Mouse (Mus musculus): ENCODE measurements around the gene Galnt12. TPM values are rescaled to one million over a fixed set of nuclear protein-coding genes. Genes with fewer than 3 reads are reported as not detected.
A peak's percentile ranks its signal among the peaks of the same experiment; 100 is the strongest.

Galnt12 gene
- polyA plus RNA-seq, 1 experiment, result not detected

DNA sequence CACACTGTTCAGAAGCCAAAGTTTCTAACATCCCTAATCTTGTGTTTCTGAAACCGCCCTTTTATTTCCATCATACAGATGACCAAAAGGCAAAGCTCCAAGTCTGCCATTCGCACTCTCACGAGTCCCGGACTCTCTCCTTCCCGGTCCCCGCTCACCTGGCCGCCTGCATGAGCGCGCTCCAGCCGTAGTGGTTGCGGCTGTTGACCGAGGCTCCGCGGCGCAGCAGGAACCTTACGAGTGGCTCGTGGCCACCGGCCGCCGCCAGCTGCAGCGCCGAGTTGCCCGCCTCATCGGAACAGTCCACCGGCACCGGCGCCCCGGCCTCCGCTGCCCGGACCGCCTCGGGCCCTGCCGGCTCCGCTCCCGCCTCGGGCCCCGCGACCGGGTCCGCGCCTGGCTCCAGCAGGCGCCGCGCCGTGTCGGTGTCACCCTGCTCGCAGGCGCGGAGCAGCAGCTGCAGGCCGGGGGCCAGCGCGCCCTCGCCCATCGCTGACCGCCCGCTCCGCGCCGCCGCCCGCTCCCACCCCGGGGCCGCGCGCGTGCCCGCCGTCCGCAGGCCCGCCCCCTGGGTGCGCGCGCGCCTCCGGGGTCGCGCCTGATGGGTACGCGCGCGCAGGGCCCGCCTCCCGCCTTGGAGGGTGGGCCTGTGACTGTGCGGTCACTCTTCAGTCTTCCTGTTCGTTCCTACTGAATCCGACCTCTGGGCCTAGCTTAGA, 34.8 kb upstream of the Galnt12 start, which contains the start of gene Anks6:
Anks6 (minus strand) TSS at position 637 of the 719 bp plus-strand sequence.
- Histone ChIP-seq H3K79me2 (ENCODE audit: control insufficient read depth, insufficient read depth) (no peaks in the 10 kb centered on the region), H3K4me3 (no peak within 1 kb of the TSS), H3ac (ENCODE audit: control insufficient read depth, insufficient read length) (no peak within 1 kb of the TSS), H3K27me3 (ENCODE audit: control insufficient read depth, insufficient read depth, insufficient read length) (no peaks in the 10 kb centered on the region), H3K36me3 (ENCODE audit: control insufficient read depth, insufficient read depth) (no peaks in the 10 kb centered on the region), H3K4me2 (ENCODE audit: low read depth) (peak within 1 kb of the TSS; percentile 6)
- TF ChIP-seq MYOG (IDR thresholded peaks at IDR 0.05; ENCODE audit: control insufficient read depth in 1 of 3, insufficient read depth in 1 of 3, insufficient read length in 2 of 3, low read depth in 2 of 3) (no peak), CEBPB (IDR thresholded peaks at IDR 0.05; ENCODE audit: insufficient read depth, poor library complexity, severe bottlenecking) (no peak), TCF3 (IDR thresholded peaks at IDR 0.05; ENCODE audit: insufficient read length, low read depth) (no peak), TCF12 (IDR thresholded peaks at IDR 0.05; ENCODE audit: insufficient read depth, poor library complexity, severe bottlenecking) (no peak), MYOD1 (IDR thresholded peaks at IDR 0.05; ENCODE audit: control insufficient read depth in 1 of 3, insufficient read length in 2 of 3, low read depth in 2 of 3) (peak in 1 of 3 experiments; percentile 40), POLR2A (IDR thresholded peaks at IDR 0.05; ENCODE audit: insufficient read length, low read depth) (peak; percentile 36)

DNA sequence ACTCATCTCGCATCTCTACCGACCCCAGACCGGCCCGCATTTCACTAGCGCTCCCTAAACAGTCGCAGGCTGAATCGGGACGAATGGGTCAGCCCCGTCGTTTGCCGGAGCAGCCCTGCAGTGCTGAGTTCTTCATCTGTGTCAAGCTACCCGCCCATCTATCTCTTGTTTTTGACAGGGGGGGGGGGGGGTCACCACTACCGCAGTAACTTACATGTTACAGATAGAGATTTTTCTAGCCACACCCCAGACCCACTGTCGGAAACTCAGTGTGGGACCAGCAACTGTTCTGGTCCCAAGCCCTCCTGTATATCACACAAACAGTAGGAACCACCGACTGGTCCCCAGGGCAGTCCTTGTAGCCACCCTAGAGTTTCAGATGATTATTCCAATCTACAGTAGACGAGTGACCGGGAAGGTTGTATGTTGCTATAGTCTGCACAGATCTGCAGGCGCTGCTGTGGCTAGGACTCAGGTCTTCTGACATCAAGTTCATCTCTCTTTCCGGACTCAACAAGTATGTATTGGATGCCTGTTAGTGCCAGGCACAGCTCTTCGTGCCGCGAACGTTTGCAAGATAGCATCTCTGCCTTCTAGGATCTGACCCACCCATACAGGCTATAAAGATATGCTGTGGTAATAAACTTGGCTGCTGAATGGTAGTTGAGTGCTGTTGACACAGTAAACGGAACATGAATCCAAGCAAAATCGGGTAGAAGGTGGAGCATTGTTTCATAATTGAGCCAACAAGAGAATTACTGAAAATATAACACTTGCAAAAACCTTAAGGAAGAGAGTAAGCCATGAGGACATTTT, 34.0 kb upstream of the Galnt12 start:
- no peaks in the 10 kb centered on the region for H3K27me3 ChIP-seq (ENCODE audit: control insufficient read depth, insufficient read depth, insufficient read length)

GRCm38 (mm10) chr4:47060900-47061299, 30.8 kb upstream of the Galnt12 start:
- Histone ChIP-seq H3ac (ENCODE audit: control insufficient read depth, insufficient read length) (no peak overlapping the region), H3K79me2 (ENCODE audit: control insufficient read depth, insufficient read depth) (no peaks in the 10 kb centered on the region), H3K4me3 (no peak overlapping the region), H3K27me3 (ENCODE audit: control insufficient read depth, insufficient read depth, insufficient read length) (no peaks in the 10 kb centered on the region), H3K4me2 (ENCODE audit: low read depth) (no peak overlapping the region), H3K36me3 (ENCODE audit: control insufficient read depth, insufficient read depth) (no peaks in the 10 kb centered on the region)
- no peak for TF ChIP-seq CEBPB (IDR thresholded peaks at IDR 0.05; ENCODE audit: insufficient read depth, poor library complexity, severe bottlenecking)
- no peak for TF ChIP-seq POLR2A (IDR thresholded peaks at IDR 0.05; ENCODE audit: insufficient read length, low read depth)
- TF ChIP-seq MAX (IDR thresholded peaks at IDR 0.05; ENCODE audit: low read depth), result no peak
- TF ChIP-seq POLR2AphosphoS2 (IDR thresholded peaks at IDR 0.05; ENCODE audit: insufficient read length, low read depth), result no peak
- TF ChIP-seq MYOG (IDR thresholded peaks at IDR 0.05; ENCODE audit: control insufficient read depth in 1 of 3, insufficient read depth in 1 of 3, insufficient read length in 2 of 3, low read depth in 2 of 3), result no peak
- no peak for TF ChIP-seq REST (IDR thresholded peaks at IDR 0.05; ENCODE audit: insufficient read depth, insufficient read length)
- TF ChIP-seq MYOD1 (IDR thresholded peaks at IDR 0.05; ENCODE audit: control insufficient read depth in 1 of 3, insufficient read length in 2 of 3, low read depth in 2 of 3), result no peak
- TF ChIP-seq USF1 (IDR thresholded peaks at IDR 0.05; ENCODE audit: low read depth), result no peak
- TF ChIP-seq TCF12 (IDR thresholded peaks at IDR 0.05; ENCODE audit: insufficient read depth, poor library complexity, severe bottlenecking), result no peak
- TF ChIP-seq SRF (IDR thresholded peaks at IDR 0.05; ENCODE audit: control insufficient read depth, insufficient read length, low read depth), result no peak
- no peak for TF ChIP-seq E2F4 (IDR thresholded peaks at IDR 0.05; ENCODE audit: insufficient read depth)
- no peak for TF ChIP-seq TCF3 (IDR thresholded peaks at IDR 0.05; ENCODE audit: insufficient read length, low read depth)

More for the DNA sequence above, 34.0 kb upstream of the Galnt12 start:
- no peak for TF ChIP-seq CEBPB (IDR thresholded peaks at IDR 0.05; ENCODE audit: insufficient read depth, poor library complexity, severe bottlenecking)
- TF ChIP-seq REST (IDR thresholded peaks at IDR 0.05; ENCODE audit: insufficient read depth, insufficient read length), result no peak
- TF ChIP-seq TCF12 (IDR thresholded peaks at IDR 0.05; ENCODE audit: insufficient read depth, poor library complexity, severe bottlenecking), result no peak
- TF ChIP-seq MYOD1 (IDR thresholded peaks at IDR 0.05; ENCODE audit: control insufficient read depth in 1 of 3, insufficient read length in 2 of 3, low read depth in 2 of 3), result no peak
- no peak for TF ChIP-seq MYOG (IDR thresholded peaks at IDR 0.05; ENCODE audit: control insufficient read depth in 1 of 3, insufficient read depth in 1 of 3, insufficient read length in 2 of 3, low read depth in 2 of 3)
- TF ChIP-seq POLR2AphosphoS2 (IDR thresholded peaks at IDR 0.05; ENCODE audit: insufficient read length, low read depth), result no peak
- TF ChIP-seq SRF (IDR thresholded peaks at IDR 0.05; ENCODE audit: control insufficient read depth, insufficient read length, low read depth), result no peak
- TF ChIP-seq TCF3 (IDR thresholded peaks at IDR 0.05; ENCODE audit: insufficient read length, low read depth), result no peak
- Histone ChIP-seq H3ac (ENCODE audit: control insufficient read depth, insufficient read length) (no peak overlapping the region), H3K4me2 (ENCODE audit: low read depth) (no peak overlapping the region), H3K4me3 (no peak overlapping the region), H3K36me3 (ENCODE audit: control insufficient read depth, insufficient read depth) (no peaks in the 10 kb centered on the region), H3K79me2 (ENCODE audit: control insufficient read depth, insufficient read depth) (no peaks in the 10 kb centered on the region)

GRCm38 (mm10) chr4:47075054-47075453, 16.7 kb upstream of the Galnt12 start:
- TF ChIP-seq MAX (IDR thresholded peaks at IDR 0.05; ENCODE audit: low read depth) (no peak), MYOD1 (IDR thresholded peaks at IDR 0.05; ENCODE audit: control insufficient read depth in 1 of 3, insufficient read length in 2 of 3, low read depth in 2 of 3) (no peak), CEBPB (IDR thresholded peaks at IDR 0.05; ENCODE audit: insufficient read depth, poor library complexity, severe bottlenecking) (no peak), USF1 (IDR thresholded peaks at IDR 0.05; ENCODE audit: low read depth) (no peak), POLR2AphosphoS2 (IDR thresholded peaks at IDR 0.05; ENCODE audit: insufficient read length, low read depth) (no peak), POLR2A (IDR thresholded peaks at IDR 0.05; ENCODE audit: insufficient read length, low read depth) (no peak), SRF (IDR thresholded peaks at IDR 0.05; ENCODE audit: control insufficient read depth, insufficient read length, low read depth) (no peak), TCF12 (IDR thresholded peaks at IDR 0.05; ENCODE audit: insufficient read depth, poor library complexity, severe bottlenecking) (no peak), E2F4 (IDR thresholded peaks at IDR 0.05; ENCODE audit: insufficient read depth) (no peak), MYOG (IDR thresholded peaks at IDR 0.05; ENCODE audit: control insufficient read depth in 1 of 3, insufficient read depth in 1 of 3, insufficient read length in 2 of 3, low read depth in 2 of 3) (no peak), REST (IDR thresholded peaks at IDR 0.05; ENCODE audit: insufficient read depth, insufficient read length) (no peak), TCF3 (IDR thresholded peaks at IDR 0.05; ENCODE audit: insufficient read length, low read depth) (no peak)
- H3K79me2 ChIP-seq (ENCODE audit: control insufficient read depth, insufficient read depth), result no peaks in the 10 kb centered on the region
- no peaks in the 10 kb centered on the region for H3K36me3 ChIP-seq (ENCODE audit: control insufficient read depth, insufficient read depth)
- no peak overlapping the region for H3ac ChIP-seq (ENCODE audit: control insufficient read depth, insufficient read length)
- H3K27me3 ChIP-seq (ENCODE audit: control insufficient read depth, insufficient read depth, insufficient read length), result no peaks in the 10 kb centered on the region
- H3K4me2 ChIP-seq (ENCODE audit: low read depth), result no peak overlapping the region
- H3K4me3 ChIP-seq, result no peak overlapping the region

All from myocyte (in vitro differentiated cells).